Mouse (Mus musculus) myocyte (in vitro differentiated cells): ENCODE results near the gene Gpatch2l. TPM values are rescaled to one million over a fixed set of nuclear protein-coding genes. Genes with fewer than 3 reads are reported as not detected.

Source experiments
- H3K27me3 ChIP-seq: one replicate; pipeline ENCODE4 v1.6.1; 2011; ENCODE audit not compliant: control insufficient read depth, insufficient read depth, insufficient read length
- H3K36me3 ChIP-seq: one replicate; pipeline ENCODE4 v1.6.1; 2011; ENCODE audit not compliant: control insufficient read depth, insufficient read depth
- H3K4me2 ChIP-seq: one replicate; pipeline ENCODE4 v1.6.1; 2011; ENCODE audit warnings: low read depth, control low read depth
- H3K4me3 ChIP-seq: one replicate; pipeline ENCODE4 v1.5.1; 2011; ENCODE audit warnings: mild to moderate bottlenecking, control low read depth, moderate library complexity
- H3K79me2 ChIP-seq: one replicate; pipeline ENCODE4 v1.6.1; 2011; ENCODE audit not compliant: control insufficient read depth, insufficient read depth
- H3ac ChIP-seq: one replicate; pipeline ENCODE4 v1.6.1; 2011; ENCODE audit not compliant: control insufficient read depth, insufficient read length
- CEBPB ChIP-seq: IDR thresholded peaks from 2 replicates; pipeline ENCODE4 v1.6.1; 2011; ENCODE audit warnings: mild to moderate bottlenecking, moderate library complexity; ENCODE audit not compliant: poor library complexity, insufficient read depth, severe bottlenecking
- E2F4 ChIP-seq: IDR thresholded peaks from one replicate; pipeline ENCODE4 v1.6.1; 2011; ENCODE audit warnings: mild to moderate bottlenecking, control low read depth, moderate library complexity; ENCODE audit not compliant: insufficient read depth
- MAX ChIP-seq: IDR thresholded peaks from one replicate; pipeline ENCODE4 v1.6.1; 2011; ENCODE audit warnings: low read depth, mild to moderate bottlenecking, control low read depth
- MYOD1 ChIP-seq, 3 experiments: IDR thresholded peaks; one replicate each; pipeline ENCODE4 v1.6.1; 2011; ENCODE audit warnings: control low read depth in 2 of 3, low read depth in 2 of 3, mild to moderate bottlenecking in 2 of 3, moderate library complexity in 1 of 3; ENCODE audit not compliant: insufficient read length in 2 of 3, control insufficient read depth in 1 of 3
- MYOG ChIP-seq, 3 experiments: IDR thresholded peaks; one replicate each; pipeline ENCODE4 v1.6.1; 2011; ENCODE audit warnings: control low read depth in 2 of 3, low read depth in 2 of 3, mild to moderate bottlenecking in 2 of 3; ENCODE audit not compliant: insufficient read length in 2 of 3, control insufficient read depth in 1 of 3, insufficient read depth in 1 of 3
- POLR2A ChIP-seq: IDR thresholded peaks from one replicate; pipeline ENCODE4 v1.6.1; 2011; ENCODE audit warnings: low read depth, mild to moderate bottlenecking, control low read depth, moderate library complexity; ENCODE audit not compliant: insufficient read length
- POLR2AphosphoS2 ChIP-seq: IDR thresholded peaks from one replicate; pipeline ENCODE4 v1.6.1; 2011; ENCODE audit warnings: low read depth, control low read depth; ENCODE audit not compliant: insufficient read length
- REST ChIP-seq: IDR thresholded peaks from one replicate; pipeline ENCODE4 v1.6.1; 2011; ENCODE audit warnings: mild to moderate bottlenecking, control low read depth, moderate library complexity; ENCODE audit not compliant: insufficient read depth, insufficient read length
- SRF ChIP-seq: IDR thresholded peaks from one replicate; pipeline ENCODE4 v1.6.1; 2011; ENCODE audit warnings: low read depth; ENCODE audit not compliant: control insufficient read depth, insufficient read length
- TCF12 ChIP-seq: IDR thresholded peaks from one replicate; pipeline ENCODE4 v1.6.1; 2011; ENCODE audit warnings: mild to moderate bottlenecking, control low read depth; ENCODE audit not compliant: poor library complexity, insufficient read depth, severe bottlenecking
- TCF3 ChIP-seq: IDR thresholded peaks from one replicate; pipeline ENCODE4 v1.6.1; 2011; ENCODE audit warnings: low read depth, control low read depth; ENCODE audit not compliant: insufficient read length
- USF1 ChIP-seq: IDR thresholded peaks from one replicate; pipeline ENCODE4 v1.6.1; 2011; ENCODE audit warnings: low read depth, mild to moderate bottlenecking, control low read depth, moderate library complexity
- polyA plus RNA-seq: library from polyadenylated mRNA; unstranded; fragments of >200 nt; fragmentation: generic; extraction: Trizol; gene quantifications from one replicate; pipeline ENCODE4 v1.2.1, GENCODE M21; 2012; ENCODE audit warnings: missing spikeins

The Gpatch2l gene
- polyA plus RNA-seq, 1 experiment: 11.4 TPM

DNA sequence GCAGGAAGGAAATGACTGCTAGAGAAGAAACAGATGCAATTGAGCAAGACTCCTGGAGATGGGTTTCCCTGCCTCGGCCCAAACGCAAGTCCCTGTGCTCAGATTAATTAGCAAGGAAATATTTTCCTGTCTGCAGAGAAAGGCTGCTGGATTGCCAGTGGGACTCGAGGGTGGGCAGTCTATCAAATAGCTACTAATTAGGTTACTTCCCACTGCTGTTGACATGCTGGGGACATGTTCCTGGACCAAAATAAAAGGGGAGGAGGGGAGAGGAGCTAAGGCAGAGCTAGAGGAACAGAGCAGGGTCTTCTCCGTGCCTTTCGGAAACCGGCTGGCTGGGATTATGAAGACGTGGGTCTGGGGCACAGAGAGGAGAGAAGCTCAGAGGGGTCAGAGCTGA is 95.2 kb downstream of the Gpatch2l start:
- Histone ChIP-seq H3K79me2 (no peaks in the 10 kb centered on the region), H3K36me3 (no peaks in the 10 kb centered on the region), H3K4me3 (no peak overlapping the region), H3K4me2 (no peak overlapping the region), H3K27me3 (peaks cover 10% of the 10 kb centered on the region), H3ac (no peak overlapping the region)
- no peak for TF ChIP-seq MYOG (IDR thresholded peaks at IDR 0.05; ENCODE audit: control insufficient read depth in 1 of 3, insufficient read depth in 1 of 3, insufficient read length in 2 of 3, low read depth in 2 of 3)
- no peak for TF ChIP-seq CEBPB
- TF ChIP-seq REST: no peak
- no peak for TF ChIP-seq SRF
- no peak for TF ChIP-seq TCF12
- no peak for TF ChIP-seq TCF3
- no peak for TF ChIP-seq E2F4
- TF ChIP-seq USF1: no peak
- TF ChIP-seq MAX: no peak
- no peak for TF ChIP-seq POLR2AphosphoS2
- TF ChIP-seq MYOD1 (IDR thresholded peaks at IDR 0.05; ENCODE audit: control insufficient read depth in 1 of 3, insufficient read length in 2 of 3, low read depth in 2 of 3): no peak
- no peak for TF ChIP-seq POLR2A

Other genes starting within 250 kb of the Gpatch2l start
- gene Tgfb3, start 162.8 kb upstream of the Gpatch2l start, polyA plus RNA-seq: 79.2 TPM
- 93.4 TPM for gene Ift43, start 159.3 kb upstream of the Gpatch2l start, polyA plus RNA-seq
- 2.3 TPM for gene Esrrb, start 119.3 kb downstream of the Gpatch2l start, polyA plus RNA-seq